ENCODE assay signal across 9 mouse cellular contexts in the genomic region with DNA sequence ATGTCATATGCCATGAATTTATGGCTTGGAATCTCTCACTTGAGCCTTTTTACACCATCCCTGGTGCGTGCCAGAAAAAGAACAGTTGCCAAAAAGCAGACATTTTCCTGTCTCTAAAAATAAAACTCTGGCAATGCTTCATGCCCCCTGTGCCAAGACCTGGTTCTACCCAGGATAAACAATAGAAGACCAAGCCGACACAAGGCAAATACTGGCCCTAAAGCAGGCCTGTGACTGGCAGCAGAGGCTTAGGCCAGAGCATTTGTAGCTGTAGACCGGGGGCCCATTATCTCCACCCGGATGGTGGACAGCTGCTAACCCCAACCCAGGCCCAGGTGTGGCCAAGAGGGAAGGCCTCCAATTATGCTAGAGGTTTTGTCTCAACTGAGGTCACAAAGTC. TPM values are rescaled to one million over a fixed set of nuclear protein-coding genes. Genes with fewer than 3 reads are reported as not detected.
DNase-seq lines count a peak whose midpoint lies in the region; ATAC-seq lines count a peak whose summit lies in the region.
"Had no signal": no experiment of that assay in that cellular context is flagged by ENCODE, and none has a peak within 500 bp of the region (broad histone marks: within the 10 kb centered on the region; RNA-seq: fewer than 3 reads in every experiment).

No protein-coding gene starts in this region.

- H3K4me3 ChIP-seq in heart, embryonic 11.5 days (ENCODE audit: low read depth, low read length): no peak overlapping the region
- H3K4me3 ChIP-seq in limb, embryonic 12.5 days (replicated peaks): no peak overlapping the region

- DNase-seq in heart, adult 11 months: peak; percentile 96
- DNase-seq in adrenal gland, postnatal 10 days: peak; percentile 55
- peak; percentile 61 for DNase-seq in fat pad, adult 2 months (ENCODE audit: extremely low read depth, low read depth, low spot score)
- DNase-seq in frontal cortex, postnatal 25 days (ENCODE audit: low spot score in 2 of 2): no peak
- no peak for DNase-seq in c-Kit-positive CD71-positive TER-119-positive erythroid progenitor cells, embryonic 14.5 days (ENCODE audit: low spot score)
- no peak for DNase-seq in embryo, embryonic 10 days (ENCODE audit: low spot score)

- no peak overlapping the region for H3K4me2 ChIP-seq in heart, embryonic 11.5 days
- H3K4me2 ChIP-seq in limb, embryonic 12.5 days: no peak overlapping the region

- no peak overlapping the region for H3K27ac ChIP-seq in heart, embryonic 11.5 days (ENCODE audit: low read depth, low read length)
- H3K27ac ChIP-seq in limb, embryonic 12.5 days: peak overlapping the region; percentile 100
- H3K27ac ChIP-seq: macrophage had no signal

- 67% methylated on average over 4 of the region's 4 CpGs for WGBS in heart, embryonic 11.5 days (ENCODE audit: insufficient replicate concordance)
- WGBS in limb, embryonic 12.5 days: 70% methylated on average over 4 of the region's 4 CpGs

- H3K36me3 ChIP-seq in heart, embryonic 11.5 days (ENCODE audit: control insufficient read depth, insufficient read depth, low read length): no peaks in the 10 kb centered on the region
- H3K36me3 ChIP-seq in limb, embryonic 12.5 days: no peaks in the 10 kb centered on the region

- peaks cover 22% of the 10 kb centered on the region for H3K4me1 ChIP-seq in heart, embryonic 11.5 days (ENCODE audit: control insufficient read depth, insufficient read depth, low read length)
- peaks cover 67% of the 10 kb centered on the region for H3K4me1 ChIP-seq in limb, embryonic 12.5 days (replicated peaks)

- no peak for ATAC-seq in heart, embryonic 11.5 days (replicated peaks; ENCODE audit: insufficient number of reproducible peaks, low FRiP score, low TSS enrichment)
- ATAC-seq in limb, embryonic 12.5 days (ENCODE audit: insufficient number of reproducible peaks, insufficient read depth, low FRiP score, low TSS enrichment, low read depth): no peak

- H3K9me3 ChIP-seq in heart, embryonic 11.5 days (replicated peaks; ENCODE audit: control insufficient read depth, low read length): no peaks in the 10 kb centered on the region
- 0 out of 2 replicates have a peak, but pooled peaks cover 3% of the 10 kb centered on the region for H3K9me3 ChIP-seq in limb, embryonic 12.5 days

- H3K9ac ChIP-seq in heart, embryonic 11.5 days (ENCODE audit: low read depth, low read length): no peak overlapping the region
- H3K9ac ChIP-seq in limb, embryonic 12.5 days (replicated peaks): no peak overlapping the region

- no peaks in the 10 kb centered on the region for H3K27me3 ChIP-seq in heart, embryonic 11.5 days (ENCODE audit: control insufficient read depth, insufficient read depth, low read length)
- no peaks in the 10 kb centered on the region for H3K27me3 ChIP-seq in limb, embryonic 12.5 days

RNA-seq across cellular contexts. Expression of gene 1700011L22Rik, which starts 41.5 kb away (rescaled TPM):
- not detected in 2 replicates for polyA plus RNA-seq in heart, embryonic 11.5 days (2014; fragmentation: Nextera tagmentation; extraction: Ambion mirVana)
- total RNA-seq in adrenal gland, postnatal 10 days (2021): not detected
- not detected in 2 replicates for polyA plus RNA-seq in limb, embryonic 12.5 days (2016; fragmentation: Nextera tagmentation; extraction: Ambion mirVana)
- polyA plus RNA-seq: macrophage had no signal

Comparison
In these comparisons a context has a peak if more than half of its experiments do, and no peak if none do; other contexts are left out.
1. DNase-seq: peak in heart, adult 11 months (single experiment), adrenal gland, postnatal 10 days (single experiment) and fat pad, adult 2 months (single experiment); none in frontal cortex, postnatal 25 days (0 of 2), c-Kit-positive CD71-positive TER-119-positive erythroid progenitor cells, embryonic 14.5 days (single experiment) and embryo, embryonic 10 days (single experiment).